Mouse (Mus musculus) inflammation-experienced regulatory T-cells, adult 6 months (primary cell): ENCODE results near the gene Spaca6. TPM values are rescaled to one million over a fixed set of nuclear protein-coding genes. Genes with fewer than 3 reads are reported as not detected.
"Not testable (repeated sequence)": the region's sequence is repeated elsewhere in the genome, so short reads cannot be mapped to it uniquely, and the experiment has no call there.

ENCODE experiments used
- ATAC-seq: one replicate; pipeline ENCODE4 v1.8.0; 2017
- polyA plus RNA-seq, 3 experiments: library from polyadenylated mRNA; unstranded; fragments of 100-300 nt; shearing (Covaris generic); gene quantifications; one replicate each; pipeline ENCODE4 v1.2.1; 2017

The Spaca6 gene
- polyA plus RNA-seq, 3 experiments from 2014 or later: 2.4 to 13.5 (median 12.6) TPM

GRCm38 (mm10) chr17:17844606-17845005 lies 17.6 kb downstream of the Spaca6 start:
- not testable (repeated sequence) for ATAC-seq

GRCm38 (mm10) chr17:17845187-17846027 lies 18.4 kb downstream of the Spaca6 start:
- peak; percentile 42 for ATAC-seq

GRCm38 (mm10) chr17:17848988-17849387 lies 22.0 kb downstream of the Spaca6 start:
- ATAC-seq: no peak

GRCm38 (mm10) chr17:17849906-17850712 lies 23.2 kb downstream of the Spaca6 start:
- ATAC-seq: no peak

GRCm38 (mm10) chr17:17855064-17855838 lies 28.3 kb downstream of the Spaca6 start, which contains the start of gene Has1:
Gene Has1 (minus strand): TSS chr17:17855205.
- ATAC-seq: no peak

GRCm38 (mm10) chr17:17856612-17857011 lies 29.7 kb downstream of the Spaca6 start:
- no peak for ATAC-seq

- ATAC-seq: no peak
Measured at GRCm38 (mm10) chr17:17857446-17857845, 30.5 kb downstream of the Spaca6 start.

GRCm38 (mm10) chr17:17860110-17860509 lies 33.2 kb downstream of the Spaca6 start:
- peak; percentile 71 for ATAC-seq

GRCm38 (mm10) chr17:17862360-17862759 lies 35.4 kb downstream of the Spaca6 start:
- ATAC-seq: no peak

- ATAC-seq: no peak
Measured at GRCm38 (mm10) chr17:17865168-17865567, 38.2 kb downstream of the Spaca6 start.

GRCm38 (mm10) chr17:17866801-17867469 lies 40.0 kb downstream of the Spaca6 start:
- no peak for ATAC-seq

- ATAC-seq: no peak
Measured at GRCm38 (mm10) chr17:17870892-17871550, 44.1 kb downstream of the Spaca6 start.

- ATAC-seq: peak; percentile 56
Measured at GRCm38 (mm10) chr17:17871697-17872096, 44.7 kb downstream of the Spaca6 start.

GRCm38 (mm10) chr17:17879347-17879746 lies 52.4 kb downstream of the Spaca6 start:
- ATAC-seq: no peak

- no peak for ATAC-seq
Measured at GRCm38 (mm10) chr17:17882672-17883071, 55.7 kb downstream of the Spaca6 start.

GRCm38 (mm10) chr17:17883840-17884239 lies 56.9 kb downstream of the Spaca6 start, which contains the start of gene Fpr1:
Gene Fpr1 (minus strand): TSS chr17:17883940.
- no peak for ATAC-seq

- ATAC-seq: no peak
Measured at GRCm38 (mm10) chr17:17887774-17888248, 60.9 kb downstream of the Spaca6 start, which contains the start of the genes Fpr2 and Fpr3. Gene Fpr2 (plus strand): TSS chr17:17887824. Gene Fpr3 (plus strand): TSS chr17:17887852.

- ATAC-seq: no peak
Measured at GRCm38 (mm10) chr17:17889732-17890425, 62.9 kb downstream of the Spaca6 start.
